Mouse (Mus musculus) left cerebral cortex, postnatal 25 days (tissue): Measurements from ENCODE around the gene Sult3a2. TPM values are rescaled to one million over a fixed set of nuclear protein-coding genes. Genes with fewer than 3 reads are reported as not detected.
"Not testable (repeated sequence)": the region's sequence is repeated elsewhere in the genome, so short reads cannot be mapped to it uniquely, and the experiment has no call there.

ENCODE experiments used
- DNase-seq, 2 experiments: peaks; one replicate each; pipeline ENCODE4 v3.0.0; 2022; ENCODE audit warnings: low spot score in 2 of 2, mixed read lengths in 1 of 2
- intact Hi-C: fragments of 180-260 bp; cut with DNase I; formaldehyde crosslinking; loops from one replicate; pipeline ENCODE4 v1.15.1; 2025
- total RNA-seq, 2 experiments: library from RNA; stranded (reverse); gene quantifications; 2 replicates each; pipeline ENCODE4 v1.2.3; 2021

The Sult3a2 gene
- total RNA-seq, result 1 to 10 TPM; 1.3 to 1.4 TPM

GRCm38 (mm10) chr10:33786604-33787003 lies at the start of gene Sult3a2:
Sult3a2 (minus strand) TSS chr10:33786704.
- intact Hi-C loops, result no loop called here

GRCm38 (mm10) chr10:33820892-33821291 lies 34.4 kb upstream of the Sult3a2 start:
- intact Hi-C loops, result no loop called here
- no peak for DNase-seq

More at GRCm38 (mm10) chr10:33786604-33787003, at the start of gene Sult3a2:
- DNase-seq, result no peak

- intact Hi-C loops, result no loop called here
- DNase-seq, result no peak
Measured at GRCm38 (mm10) chr10:33816923-33817322, 30.4 kb upstream of the Sult3a2 start.

- intact Hi-C loops, result no loop called here
- no peak for DNase-seq
Measured at GRCm38 (mm10) chr10:33814266-33814665, 27.8 kb upstream of the Sult3a2 start.

- no peak for DNase-seq
- intact Hi-C loops, result no loop called here
Measured at GRCm38 (mm10) chr10:33811807-33812206, 25.3 kb upstream of the Sult3a2 start.

- intact Hi-C loops, DNase-seq: not testable (repeated sequence)
Measured at GRCm38 (mm10) chr10:33797221-33797949, 10.9 kb upstream of the Sult3a2 start.

GRCm38 (mm10) chr10:33796269-33796915 lies 9.9 kb upstream of the Sult3a2 start:
- intact Hi-C loops, DNase-seq: not testable (repeated sequence)

- DNase-seq, result not testable (repeated sequence)
- intact Hi-C loops, result loop anchor here (5.0 kb wide), 1 partner anchor 140 kb away; no protein-coding TSS in a partner anchor
Measured at GRCm38 (mm10) chr10:33792166-33792565, 5.7 kb upstream of the Sult3a2 start.

- intact Hi-C loops, result no loop called here
- DNase-seq, result no peak
Measured at GRCm38 (mm10) chr10:33787541-33787940, 1.0 kb upstream of the Sult3a2 start.

GRCm38 (mm10) chr10:33735251-33735650 lies 51.3 kb downstream of the Sult3a2 start:
- intact Hi-C loops, DNase-seq: not testable (repeated sequence)

GRCm38 (mm10) chr10:33733241-33733640 lies 53.3 kb downstream of the Sult3a2 start:
- intact Hi-C loops, result no loop called here
- DNase-seq, result no peak

GRCm38 (mm10) chr10:33732409-33733185 lies 53.9 kb downstream of the Sult3a2 start:
- intact Hi-C loops, result no loop called here

GRCm38 (mm10) chr10:33723764-33724163 lies 62.7 kb downstream of the Sult3a2 start:
- no peak for DNase-seq
- intact Hi-C loops, result no loop called here

More at GRCm38 (mm10) chr10:33732409-33733185, 53.9 kb downstream of the Sult3a2 start:
- no peak for DNase-seq

GRCm38 (mm10) chr10:33721827-33722438 lies 64.6 kb downstream of the Sult3a2 start:
- no peak for DNase-seq
- intact Hi-C loops, result no loop called here

Other genes starting within 250 kb of the Sult3a2 start
- 10 to 100 TPM; 65.6 to 66.9 TPM for gene Clvs2, start 161.9 kb downstream of the Sult3a2 start, total RNA-seq
- not detected for gene Sult3a1, start 71.0 kb upstream of the Sult3a2 start, total RNA-seq
- 1 to 10 TPM; 3.1 to 3.6 TPM for gene Rsph4a, start 118.4 kb upstream of the Sult3a2 start, total RNA-seq
- 10 to 100 TPM; 14.9 to 18.5 TPM for gene Zup1, start 164.6 kb upstream of the Sult3a2 start, total RNA-seq
- gene Rwdd1, start 232.9 kb upstream of the Sult3a2 start, total RNA-seq, result 100 to 1,000 TPM in 1 of 2 experiments, 10 to 100 TPM in 1; 89.7 to 101 TPM